Comparison of ENCODE assay signal across 17 mouse cellular contexts in the genomic region with DNA sequence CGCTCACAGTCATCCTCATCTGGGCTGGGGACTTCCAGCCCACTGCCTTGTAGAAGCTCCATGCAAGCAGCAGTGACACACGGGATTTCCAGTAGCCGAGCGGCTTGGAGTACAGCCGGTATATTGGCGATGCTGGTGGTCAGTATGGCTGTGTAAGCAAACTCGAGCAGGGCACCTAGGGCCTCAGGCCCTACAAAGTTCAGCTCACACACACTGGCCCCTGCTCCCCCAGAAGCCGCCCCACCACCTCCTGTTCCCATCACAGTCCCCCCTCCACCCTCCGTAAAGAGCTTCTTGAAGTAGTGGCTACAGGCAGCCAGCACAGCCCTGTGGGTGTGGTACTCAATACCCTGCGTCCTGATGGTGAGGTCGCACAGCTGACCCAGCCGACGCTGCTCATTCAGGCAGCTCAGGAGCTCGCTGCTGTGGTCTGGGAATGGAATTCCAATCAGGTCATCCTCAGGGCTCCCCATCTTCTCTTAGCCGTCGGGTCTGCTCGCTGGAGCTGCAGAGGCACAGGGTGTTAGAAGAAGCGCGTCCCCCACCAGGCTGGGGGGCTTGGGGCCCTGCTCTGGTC. TPM values are rescaled to one million over a fixed set of nuclear protein-coding genes. Genes with fewer than 3 reads are reported as not detected.
DNase-seq lines count a peak whose midpoint lies in the region; ATAC-seq and TF ChIP-seq lines count a peak whose summit lies in the region.
"Had no signal": no experiment of that assay in that cellular context is flagged by ENCODE, and none has a peak within 500 bp of the region (broad histone marks: within the 10 kb centered on the region; RNA-seq: fewer than 3 reads in every experiment).

No protein-coding gene starts in this region.

- H3K9ac ChIP-seq in heart, embryonic 12.5 days = no peak overlapping the region
- no peak overlapping the region for H3K9ac ChIP-seq in midbrain, embryonic 13.5 days (replicated peaks)
- no peak overlapping the region for H3K9ac ChIP-seq in midbrain, postnatal 0 days (replicated peaks; ENCODE audit: low read length, poor library complexity, severe bottlenecking)
- no peak overlapping the region for H3K9ac ChIP-seq in MEL (ENCODE audit: control insufficient read depth, low read depth, low read length, poor library complexity, severe bottlenecking)
- H3K9ac ChIP-seq in liver, embryonic 15.5 days = no peak overlapping the region
- H3K9ac ChIP-seq: forebrain, postnatal 0 days; heart, embryonic 15.5 days; lung, embryonic 15.5 days; neural tube, embryonic 15.5 days had no signal

- H3K4me3 ChIP-seq in heart, embryonic 12.5 days = no peak overlapping the region
- no peak overlapping the region for H3K4me3 ChIP-seq in heart, embryonic 10.5 days
- H3K4me3 ChIP-seq in midbrain, embryonic 13.5 days (replicated peaks) = no peak overlapping the region
- H3K4me3 ChIP-seq in midbrain, postnatal 0 days (ENCODE audit: low read depth, low read length) = no peak overlapping the region
- H3K4me3 ChIP-seq in MEL (ENCODE audit: control insufficient read depth in 1 of 2, insufficient read depth in 1 of 2, low read depth in 2 of 2, low read length in 2 of 2) = no peak overlapping the region
- H3K4me3 ChIP-seq in liver, embryonic 15.5 days (replicated peaks) = no peak overlapping the region
- H3K4me3 ChIP-seq: heart, embryonic 15.5 days; lung, embryonic 15.5 days; neural tube, embryonic 15.5 days had no signal

- peaks cover 40% of the 10 kb centered on the region for H3K79me2 ChIP-seq in MEL (ENCODE audit: control insufficient read depth, insufficient read depth, low read length, poor library complexity)

- TF ChIP-seq RAD21 in MEL (IDR thresholded peaks at IDR 0.05; ENCODE audit: low read depth, low read length) = no peak

- DNase-seq in heart, embryonic 10.5 days (ENCODE audit: low spot score) = no peak
- no peak for DNase-seq in midbrain, postnatal 0 days (ENCODE audit: low spot score)
- no peak for DNase-seq in MEL (ENCODE audit: low read depth, low spot score)
- no peak for DNase-seq in frontal cortex, postnatal 36 days (ENCODE audit: low spot score in 2 of 2)
- DNase-seq: cerebellum, adult 11-12 months; forebrain, postnatal 0 days; gastrocnemius, postnatal 25 days; layer of hippocampus, postnatal 36 days; retina, postnatal 1 day had no signal

- 57% methylated on average over 19 of the region's 19 CpGs for WGBS in heart, embryonic 12.5 days
- WGBS in heart, embryonic 10.5 days = 60% methylated on average over 19 of the region's 19 CpGs
- 68% methylated on average over 19 of the region's 19 CpGs for WGBS in midbrain, embryonic 13.5 days
- 70% methylated on average over 19 of the region's 19 CpGs for WGBS in midbrain, postnatal 0 days
- 75% methylated on average over 19 of the region's 19 CpGs for WGBS in liver, embryonic 15.5 days (ENCODE audit: insufficient replicate concordance)

- peaks cover 15% of the 10 kb centered on the region for H3K4me1 ChIP-seq in heart, embryonic 12.5 days (replicated peaks)
- peaks cover 17% of the 10 kb centered on the region for H3K4me1 ChIP-seq in heart, embryonic 10.5 days
- H3K4me1 ChIP-seq in midbrain, embryonic 13.5 days (replicated peaks) = no peaks in the 10 kb centered on the region
- H3K4me1 ChIP-seq in midbrain, postnatal 0 days (ENCODE audit: insufficient read depth, low read length) = no peaks in the 10 kb centered on the region
- peaks cover 40 to 71% of the 10 kb centered on the region in 2 experiments for H3K4me1 ChIP-seq in MEL (ENCODE audit: control insufficient read depth in 1 of 2, insufficient read depth in 2 of 2, low read length in 2 of 2)
- peaks cover 45% of the 10 kb centered on the region for H3K4me1 ChIP-seq in liver, embryonic 15.5 days (replicated peaks)
- H3K4me1 ChIP-seq: lung, embryonic 15.5 days; neural tube, embryonic 15.5 days had no signal

- H3K36me3 ChIP-seq in heart, embryonic 12.5 days = peaks cover 8% of the 10 kb centered on the region
- peaks cover 22% of the 10 kb centered on the region for H3K36me3 ChIP-seq in heart, embryonic 10.5 days
- H3K36me3 ChIP-seq in midbrain, embryonic 13.5 days = peaks cover 7% of the 10 kb centered on the region; the same call in 1 of the 2 replicates
- peaks cover 7% of the 10 kb centered on the region; the same call in 1 of the 2 replicates for H3K36me3 ChIP-seq in midbrain, postnatal 0 days (ENCODE audit: insufficient read depth, low read length)
- peaks cover 41 to 70% of the 10 kb centered on the region in 2 experiments for H3K36me3 ChIP-seq in MEL (ENCODE audit: control insufficient read depth in 1 of 2, insufficient read depth in 2 of 2, low read length in 2 of 2)
- H3K36me3 ChIP-seq in liver, embryonic 15.5 days (replicated peaks) = peaks cover 30% of the 10 kb centered on the region
- H3K36me3 ChIP-seq: heart, embryonic 15.5 days had no signal

- no peak for TF ChIP-seq EP300 in MEL (IDR thresholded peaks at IDR 0.05; ENCODE audit: low read depth in 1 of 2, low read length in 2 of 2)

- H3K27ac ChIP-seq in heart, embryonic 12.5 days (ENCODE audit: poor library complexity, severe bottlenecking) = no peak overlapping the region
- no peak overlapping the region for H3K27ac ChIP-seq in heart, embryonic 10.5 days
- H3K27ac ChIP-seq in midbrain, embryonic 13.5 days = no peak overlapping the region
- H3K27ac ChIP-seq in midbrain, postnatal 0 days (ENCODE audit: low read depth, low read length) = no peak overlapping the region
- H3K27ac ChIP-seq in MEL (ENCODE audit: control insufficient read depth, low read depth, low read length) = peak overlapping the region; percentile 53
- H3K27ac ChIP-seq in liver, embryonic 15.5 days (replicated peaks) = no peak overlapping the region
- H3K27ac ChIP-seq: heart, embryonic 15.5 days; lung, embryonic 15.5 days; neural tube, embryonic 15.5 days had no signal

- H3K9me3 ChIP-seq in heart, embryonic 12.5 days (replicated peaks) = no peaks in the 10 kb centered on the region
- no peaks in the 10 kb centered on the region for H3K9me3 ChIP-seq in heart, embryonic 10.5 days
- H3K9me3 ChIP-seq in midbrain, embryonic 13.5 days = no peaks in the 10 kb centered on the region
- no peaks in the 10 kb centered on the region for H3K9me3 ChIP-seq in midbrain, postnatal 0 days (ENCODE audit: low read length)
- H3K9me3 ChIP-seq in MEL (replicated peaks; ENCODE audit: insufficient read depth, low read length) = no peaks in the 10 kb centered on the region
- H3K9me3 ChIP-seq in liver, embryonic 15.5 days (replicated peaks) = no peaks in the 10 kb centered on the region
- H3K9me3 ChIP-seq: heart, embryonic 15.5 days; lung, embryonic 15.5 days; neural tube, embryonic 15.5 days had no signal

- ATAC-seq in heart, embryonic 12.5 days (ENCODE audit: insufficient number of reproducible peaks, low FRiP score) = no peak
- ATAC-seq in midbrain, embryonic 13.5 days = 0 out of 2 replicates have a peak, but pooled peaks have one; percentile 20
- no peak for ATAC-seq in midbrain, postnatal 0 days (ENCODE audit: low FRiP score)
- ATAC-seq in liver, embryonic 15.5 days (ENCODE audit: insufficient read depth) = no peak
- ATAC-seq: CD4-positive, CD25-positive, alpha-beta regulatory T cell, adult 4 months; forebrain, postnatal 0 days; intestine, embryonic 16.5 days had no signal

- no peaks in the 10 kb centered on the region for H3K27me3 ChIP-seq in heart, embryonic 12.5 days (replicated peaks)
- no peaks in the 10 kb centered on the region for H3K27me3 ChIP-seq in heart, embryonic 10.5 days (ENCODE audit: insufficient read depth, poor library complexity, severe bottlenecking)
- H3K27me3 ChIP-seq in midbrain, embryonic 13.5 days = no peaks in the 10 kb centered on the region
- H3K27me3 ChIP-seq in midbrain, postnatal 0 days (ENCODE audit: insufficient read depth, low read length) = no peaks in the 10 kb centered on the region
- H3K27me3 ChIP-seq in MEL (ENCODE audit: control insufficient read depth in 1 of 2, insufficient read depth in 2 of 2, low read length in 2 of 2) = no peaks in the 10 kb centered on the region
- no peaks in the 10 kb centered on the region for H3K27me3 ChIP-seq in liver, embryonic 15.5 days
- H3K27me3 ChIP-seq: heart, embryonic 15.5 days; lung, embryonic 15.5 days; neural tube, embryonic 15.5 days had no signal

- H3K4me2 ChIP-seq in heart, embryonic 12.5 days = 0 out of 2 replicates have a peak overlapping the region, but pooled peaks have one; percentile 4
- H3K4me2 ChIP-seq in midbrain, embryonic 13.5 days (replicated peaks) = no peak overlapping the region
- no peak overlapping the region for H3K4me2 ChIP-seq in midbrain, postnatal 0 days (ENCODE audit: low read depth, low read length, poor library complexity, severe bottlenecking)
- peak overlapping the region; percentile 27; the same call in 1 of the 2 replicates for H3K4me2 ChIP-seq in liver, embryonic 15.5 days
- H3K4me2 ChIP-seq: heart, embryonic 15.5 days; lung, embryonic 15.5 days; neural tube, embryonic 15.5 days had no signal

- TF ChIP-seq CTCF in midbrain, postnatal 0 days (IDR thresholded peaks at IDR 0.05) = no peak
- TF ChIP-seq CTCF in MEL (IDR thresholded peaks at IDR 0.05 in 2 of 3, conservative IDR thresholded peaks at IDR 0.05 in 1 of 3; ENCODE audit: control insufficient read depth in 1 of 3, insufficient read depth in 1 of 3, low read depth in 2 of 3, low read length in 3 of 3, poor library complexity in 1 of 3, severe bottlenecking in 1 of 3) = no peak

- TF ChIP-seq POLR2A in MEL (IDR thresholded peaks at IDR 0.05; ENCODE audit: control insufficient read depth in 1 of 2, insufficient read depth in 1 of 2, low read depth in 1 of 2, low read length in 2 of 2, poor library complexity in 1 of 2) = no peak

TF ChIP-seq in MEL, 35 proteins besides CTCF, POLR2A, EP300 and RAD21:
- no peak for TF ChIP-seq ZMIZ1 (IDR thresholded peaks at IDR 0.05; ENCODE audit: low read depth, low read length)
- no peak for TF ChIP-seq TBP (IDR thresholded peaks at IDR 0.05; ENCODE audit: low read depth, low read length)

RNA-seq across cellular contexts. Expression of a gene that starts 11.2 kb away (rescaled TPM):
- 22.8 and 24.8 TPM in 2 replicates for polyA plus RNA-seq in heart, embryonic 12.5 days (2016; fragmentation: Nextera tagmentation; extraction: Ambion mirVana)
- 31.0 and 38.7 TPM in 2 replicates for polyA plus RNA-seq in heart, embryonic 10.5 days (2016; fragmentation: Nextera tagmentation; extraction: Ambion mirVana)
- 22.0 and 26.7 TPM in 2 replicates for polyA plus RNA-seq in midbrain, embryonic 13.5 days (2015; fragmentation: Nextera tagmentation; extraction: Ambion mirVana)
- 12.2 and 39.9 TPM in 2 replicates for total RNA-seq in midbrain, postnatal 0 days (2014; rRNA removed)
- polyA plus RNA-seq in midbrain, postnatal 0 days (2015; fragmentation: Nextera tagmentation; extraction: Ambion mirVana) = 7.0 and 8.0 TPM in 2 replicates
- total RNA-seq in MEL (2012; rRNA removed) = 67.4 and 73.8 TPM in 2 replicates
- 10 to 100 TPM in 1 of 2 experiments, not detected in 1; 61.7 TPM for polyA plus RNA-seq in MEL (2012; ENCODE audit: insufficient read depth in 1 of 2, insufficient read length in 2 of 2, low read depth in 1 of 2, low replicate concordance in 2 of 2, missing spikeins in 1 of 2)
- 25.2 and 28.0 TPM in 2 replicates for polyA plus RNA-seq in liver, embryonic 15.5 days (2015; fragmentation: Nextera tagmentation; extraction: Ambion mirVana)

Comparison
In these comparisons a context has a peak if more than half of its experiments do, and no peak if none do; other contexts are left out.
1. H3K4me2 ChIP-seq: peak in heart, embryonic 12.5 days (single experiment) and liver, embryonic 15.5 days (single experiment); none in midbrain, embryonic 13.5 days (single experiment) and midbrain, postnatal 0 days (single experiment).